Mouse (Mus musculus) cerebellum, adult 8-10 months (tissue): ENCODE results near the gene Rundc3a.
"Not testable (repeated sequence)": the region's sequence is repeated elsewhere in the genome, so short reads cannot be mapped to it uniquely, and the experiment has no call there.

Source experiments
- DNase-seq: peaks from one replicate; pipeline ENCODE4 v3.0.0; 2022

Rundc3a gene

DNA sequence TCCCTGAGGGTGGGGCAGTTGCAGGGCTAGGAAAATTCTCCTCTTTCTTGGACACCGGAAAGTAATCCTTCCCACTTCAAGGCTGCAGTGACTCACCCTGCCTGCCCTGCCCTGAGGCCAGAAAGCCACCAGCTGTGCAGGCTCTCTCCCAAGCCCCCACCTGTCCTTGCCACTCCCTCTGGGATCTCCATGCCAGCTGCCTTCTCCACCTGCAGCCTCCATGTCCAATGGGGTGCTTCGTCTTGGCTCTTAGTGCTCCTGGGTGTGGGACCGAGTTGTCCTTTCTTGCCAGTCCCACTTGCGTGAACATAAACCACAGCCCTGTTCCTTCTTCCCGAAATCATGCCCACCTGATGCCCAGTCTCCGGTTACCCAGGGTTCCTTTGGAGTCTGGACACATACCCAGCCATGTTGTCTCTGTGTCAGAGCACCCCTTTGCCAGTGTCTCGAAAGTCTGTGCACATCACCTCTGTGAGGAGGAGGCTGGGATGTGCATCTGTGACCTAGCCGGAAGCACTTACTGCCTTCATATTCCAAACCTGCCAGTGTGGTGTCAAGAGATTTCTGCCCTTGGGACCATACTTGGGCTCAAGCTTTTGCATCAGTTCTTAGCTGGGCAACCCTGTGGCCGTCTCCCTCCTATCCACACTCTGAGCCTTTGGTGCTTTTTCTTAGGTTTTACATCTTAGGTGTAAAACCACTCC, 1.4 kb downstream of the Rundc3a start:
- peak; percentile 64 for DNase-seq

DNA sequence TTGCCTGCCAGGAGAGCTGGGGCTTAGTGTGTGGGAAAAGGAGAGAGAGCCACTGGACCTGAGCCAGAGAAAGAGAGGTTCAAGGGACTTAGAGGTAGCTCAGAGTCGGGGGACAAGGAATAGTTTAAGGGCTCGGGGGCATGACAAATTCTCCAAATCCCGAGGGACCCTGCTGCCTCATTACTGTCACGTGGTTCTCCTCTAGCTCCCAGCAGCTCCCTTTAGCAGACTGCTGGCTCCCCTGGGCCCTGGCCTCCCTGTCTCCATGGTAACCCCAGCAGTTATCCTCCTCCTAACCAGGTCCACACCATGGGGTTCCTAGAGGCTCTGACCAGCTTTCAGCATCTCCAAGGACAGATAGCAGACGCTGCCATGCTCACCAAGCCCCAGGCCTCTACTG, 2.0 kb downstream of the Rundc3a start:
- DNase-seq = no peak

DNA sequence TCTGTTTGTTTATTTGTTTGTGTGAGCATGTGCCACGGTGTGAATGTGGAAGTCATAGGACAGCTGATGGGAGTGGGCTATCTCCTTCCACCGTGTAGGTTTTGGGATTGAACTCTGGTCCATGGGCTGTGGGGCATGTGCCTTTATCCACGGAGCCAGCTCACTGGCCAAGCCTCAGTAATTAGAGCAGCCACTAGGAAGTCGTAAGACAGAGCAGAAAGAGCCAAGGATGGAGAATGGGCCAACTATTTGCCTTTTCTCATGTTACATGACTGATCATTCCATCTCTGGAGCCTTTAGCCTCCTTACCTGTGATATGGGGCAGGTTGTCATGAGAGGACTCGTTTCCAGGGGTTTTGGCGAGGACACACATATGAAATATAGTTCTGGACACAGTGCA, 3.1 kb downstream of the Rundc3a start:
- DNase-seq = no peak

DNA sequence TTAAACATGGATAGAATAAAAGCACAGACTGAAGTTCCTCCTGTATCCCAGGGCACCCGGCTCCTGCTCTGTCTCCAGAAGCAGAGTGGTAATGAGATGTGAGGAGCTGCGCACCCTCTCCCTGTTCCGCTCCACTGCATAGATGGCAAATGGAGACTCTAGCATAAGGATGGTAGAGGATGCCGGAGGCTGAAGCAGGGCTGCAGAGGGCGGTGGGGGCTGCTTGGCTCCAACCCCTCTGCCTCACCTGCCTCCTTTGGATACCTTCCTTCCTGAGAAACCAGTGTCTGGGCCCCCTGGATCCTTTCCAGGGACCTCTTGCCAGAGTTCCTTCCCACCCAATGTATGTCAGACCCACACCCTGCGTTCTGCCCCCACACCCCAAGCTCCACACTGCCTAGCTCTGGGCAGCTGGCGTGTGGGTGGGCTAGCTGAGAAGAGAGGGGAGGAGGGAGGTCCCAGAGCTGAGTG, 3.5 kb downstream of the Rundc3a start:
- DNase-seq = no peak

DNA sequence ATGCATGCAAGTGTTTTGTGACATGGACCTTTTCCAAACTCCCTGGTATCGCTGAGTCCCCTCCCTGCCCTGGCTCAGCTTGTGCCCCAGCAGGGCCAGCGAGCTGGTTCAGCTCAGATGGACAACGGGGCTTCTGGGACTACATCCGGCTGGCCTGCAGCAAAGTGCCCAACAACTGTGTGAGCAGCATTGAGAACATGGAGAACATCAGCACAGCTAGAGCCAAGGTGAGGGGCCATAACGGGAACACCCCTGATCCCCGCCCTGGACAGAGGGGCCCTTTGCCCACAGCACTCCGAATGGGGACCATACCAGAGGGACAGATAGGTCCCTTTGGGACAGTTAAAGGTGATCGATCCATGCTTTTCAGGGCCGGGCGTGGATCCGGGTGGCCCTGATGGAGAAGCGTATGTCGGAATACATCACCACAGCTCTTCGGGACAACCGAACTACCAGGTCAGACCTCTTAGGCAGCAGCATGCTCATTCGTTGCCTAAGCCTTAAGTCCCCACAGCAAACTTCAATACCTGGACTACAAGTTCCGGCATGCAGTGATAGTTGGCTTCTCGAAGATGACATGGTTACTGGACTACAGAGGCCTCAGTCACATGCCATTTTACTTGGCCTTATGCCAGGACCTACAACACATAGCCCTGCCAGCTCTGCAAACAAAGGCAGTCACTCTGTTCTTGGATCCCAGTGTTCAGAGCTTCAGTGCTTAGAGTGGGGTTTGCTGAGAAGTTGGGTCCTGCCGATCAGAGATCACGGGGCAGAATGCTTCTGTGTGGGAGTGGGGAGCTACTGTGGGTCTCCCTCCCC, 5.0 kb downstream of the Rundc3a start:
- peak; percentile 68 for DNase-seq

DNA sequence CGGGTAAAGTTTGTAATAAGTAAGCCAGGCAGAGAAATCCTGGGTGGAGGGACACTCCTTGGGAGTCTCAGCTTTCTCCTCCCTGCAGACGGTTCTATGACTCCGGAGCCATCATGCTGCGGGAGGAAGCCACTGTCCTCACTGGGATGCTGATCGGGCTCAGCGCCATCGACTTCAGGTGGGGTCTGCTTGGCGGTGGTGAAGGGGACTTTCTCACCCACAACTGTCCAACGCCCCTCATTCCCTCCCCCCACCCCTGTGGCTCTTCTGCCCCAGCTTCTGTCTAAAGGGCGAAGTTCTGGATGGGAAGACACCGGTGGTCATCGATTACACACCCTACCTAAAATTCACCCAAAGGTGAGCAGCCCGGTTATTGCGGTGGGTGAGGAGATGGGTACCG, 5.9 kb downstream of the Rundc3a start:
- no peak for DNase-seq

DNA sequence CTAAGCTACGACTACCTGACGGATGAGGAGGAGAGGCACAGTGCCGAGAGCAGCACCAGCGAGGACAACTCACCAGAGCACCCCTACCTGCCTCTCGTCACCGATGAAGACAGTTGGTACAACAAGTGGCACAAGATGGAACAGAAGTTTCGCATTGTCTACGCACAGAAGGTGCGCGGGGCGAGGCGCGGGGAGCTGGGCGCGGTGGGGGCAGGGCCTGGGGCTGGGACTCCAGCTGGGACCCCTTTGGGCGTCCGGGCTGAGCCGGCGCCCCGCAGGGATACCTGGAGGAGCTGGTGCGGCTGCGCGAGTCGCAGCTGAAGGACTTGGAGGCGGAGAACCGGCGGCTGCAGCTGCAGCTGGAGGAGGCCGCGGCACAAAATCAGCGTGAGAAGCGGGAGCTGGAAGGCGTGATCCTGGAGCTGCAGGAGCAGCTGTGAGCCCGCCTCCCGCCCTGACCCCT, 6.4 kb downstream of the Rundc3a start:
- no peak for DNase-seq

DNA sequence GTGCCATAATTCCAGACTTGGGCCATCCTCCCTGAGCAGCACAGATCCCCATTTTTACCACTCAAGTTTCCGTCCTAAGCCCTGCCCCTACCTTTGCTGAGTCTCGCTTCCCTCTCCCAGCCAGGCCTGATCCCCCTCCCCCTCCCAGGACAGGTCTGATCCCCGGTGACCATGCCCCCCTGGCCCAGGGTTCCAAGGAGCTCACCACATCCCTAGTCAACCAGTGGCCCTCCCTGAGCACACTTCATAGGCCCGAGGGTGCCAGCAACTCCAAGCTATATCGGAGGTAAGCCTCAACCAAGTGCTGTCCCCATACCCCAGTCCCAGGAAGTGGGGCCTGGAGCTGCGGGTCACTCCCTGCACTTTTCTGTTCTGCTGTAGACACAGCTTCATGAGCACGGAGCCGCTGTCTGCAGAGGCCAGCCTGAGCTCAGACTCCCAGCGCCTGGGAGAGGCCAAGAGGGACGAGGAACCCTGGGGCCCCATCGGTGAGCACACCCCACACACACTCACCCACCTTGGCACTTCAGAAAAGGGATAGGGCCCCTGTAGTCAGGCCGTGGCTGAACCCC, 7.4 kb downstream of the Rundc3a start:
- peak; percentile 34 for DNase-seq

DNA sequence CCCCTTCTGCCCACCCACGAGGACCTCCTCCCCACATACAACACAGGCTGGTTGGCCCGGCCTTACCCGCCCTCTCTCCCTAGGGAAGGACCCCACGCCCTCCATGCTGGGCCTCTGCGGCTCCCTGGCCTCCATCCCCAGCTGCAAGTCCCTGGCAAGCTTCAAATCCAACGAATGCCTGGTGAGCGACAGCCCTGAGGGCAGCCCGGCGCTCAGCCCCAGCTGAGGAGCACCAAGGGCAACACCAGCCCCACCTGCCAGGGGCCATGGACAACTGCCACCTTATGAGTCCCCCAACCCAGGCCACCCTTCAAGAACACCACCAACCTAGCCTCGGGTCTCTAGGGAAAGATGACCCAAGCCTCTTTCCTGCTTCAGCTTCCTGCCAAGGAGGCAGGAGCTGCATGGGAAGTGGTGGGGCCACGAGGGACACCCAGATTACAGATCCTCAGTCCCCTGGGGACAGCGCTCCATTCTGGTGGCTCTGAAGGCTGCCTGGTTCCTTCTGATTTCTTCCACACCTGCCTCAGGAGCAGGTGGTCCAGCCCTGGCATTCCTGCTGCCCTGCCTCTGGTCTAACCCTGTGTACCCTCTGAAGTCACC, 8.8 kb downstream of the Rundc3a start:
- DNase-seq = peak; percentile 35

DNA sequence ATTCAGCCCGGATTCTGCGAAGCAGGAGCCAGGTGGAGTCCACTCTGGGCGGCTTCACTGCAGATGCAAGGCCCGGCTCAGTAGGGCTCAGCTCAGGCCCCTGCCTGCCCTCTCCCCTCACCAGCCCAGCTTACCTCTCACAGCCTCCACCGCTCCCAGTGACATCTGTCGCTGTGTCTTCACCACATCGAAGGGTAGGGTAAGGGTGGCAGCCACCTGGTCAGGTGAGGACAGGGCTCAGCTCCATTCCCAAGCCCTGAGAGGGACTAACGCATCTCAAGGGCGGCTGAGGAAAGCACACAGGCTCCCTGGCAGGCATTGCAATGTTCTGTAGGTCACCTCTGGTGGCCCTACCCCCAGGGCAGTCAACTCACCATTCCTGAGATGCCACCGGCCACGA, 10.5 kb downstream of the Rundc3a start:
- DNase-seq = no peak

DNA sequence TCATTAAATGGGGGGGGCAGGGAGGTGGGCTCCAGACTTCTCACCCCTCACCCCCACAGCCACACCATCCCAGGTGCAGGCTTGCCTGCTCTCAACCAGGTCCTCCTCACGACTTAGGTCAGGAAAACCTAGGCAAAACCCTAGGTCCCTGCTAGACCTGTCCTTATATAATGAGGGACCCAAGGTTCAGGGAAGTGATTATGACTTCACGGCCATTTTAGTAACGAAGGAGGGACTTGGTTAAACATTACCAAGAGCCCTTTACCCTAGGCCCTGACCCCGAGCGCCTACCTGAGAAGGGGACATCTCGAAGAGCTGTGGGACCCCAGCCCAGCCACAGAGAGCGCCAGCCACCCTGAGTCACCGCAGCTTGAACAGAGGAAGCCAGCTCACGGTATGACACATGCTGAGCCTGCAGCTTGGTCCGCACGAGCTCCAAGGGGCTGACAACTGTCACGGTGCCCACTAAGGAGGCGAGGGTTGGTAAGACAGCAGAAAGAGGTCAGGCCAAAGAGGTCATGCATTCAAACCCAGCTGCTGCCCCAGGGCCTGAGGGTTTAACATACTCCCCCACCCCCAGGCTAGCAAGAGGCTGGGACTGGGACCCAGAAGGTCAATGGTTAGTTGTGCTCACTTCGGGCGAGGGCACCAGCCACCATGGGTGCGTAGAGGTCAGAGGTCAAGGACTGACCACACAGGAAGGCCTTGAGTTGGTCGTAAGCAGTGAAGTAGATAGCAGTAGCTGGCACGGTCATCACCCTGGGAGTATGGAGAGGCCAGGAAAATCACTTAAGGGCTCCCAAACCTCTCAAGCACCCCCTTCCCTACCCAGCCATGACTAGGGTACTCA, 11.2 kb downstream of the Rundc3a start:
- peak; percentile 39 for DNase-seq

DNA sequence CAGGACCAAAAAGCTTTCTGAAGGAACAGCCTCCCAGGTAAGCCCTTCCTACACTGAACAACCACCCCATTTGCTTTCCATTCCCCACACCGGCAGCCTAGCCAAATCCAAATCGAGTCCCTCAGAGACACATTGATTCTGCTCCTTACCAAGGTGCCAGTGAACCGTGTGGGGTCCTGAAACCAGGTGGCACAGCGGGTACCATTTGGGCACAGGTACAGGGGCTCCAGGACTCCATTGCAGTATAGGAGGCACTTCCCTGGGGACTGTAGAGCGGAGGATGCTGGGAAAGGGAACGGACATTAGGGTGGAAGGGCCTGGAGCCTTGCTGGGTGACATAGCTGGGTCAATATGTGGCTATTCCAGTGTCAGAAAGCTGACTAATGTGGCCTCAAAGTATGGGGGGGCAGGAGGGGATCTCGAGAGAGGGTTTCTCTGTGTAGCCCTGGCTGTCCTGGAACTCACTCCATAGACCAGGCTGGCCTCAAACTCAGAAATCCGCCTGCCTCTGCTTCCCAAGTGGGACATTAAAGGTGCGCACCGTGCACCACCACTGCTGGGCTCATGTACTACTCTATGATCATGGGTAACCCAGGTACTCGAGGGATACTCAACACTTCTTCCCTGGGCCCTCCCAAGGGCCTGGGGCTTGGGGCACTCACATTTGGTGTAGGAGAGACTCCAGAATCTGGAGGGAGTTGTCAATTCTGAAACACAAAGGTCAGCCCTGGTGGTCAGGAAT, 12.5 kb downstream of the Rundc3a start:
- DNase-seq = peak; percentile 36

DNA sequence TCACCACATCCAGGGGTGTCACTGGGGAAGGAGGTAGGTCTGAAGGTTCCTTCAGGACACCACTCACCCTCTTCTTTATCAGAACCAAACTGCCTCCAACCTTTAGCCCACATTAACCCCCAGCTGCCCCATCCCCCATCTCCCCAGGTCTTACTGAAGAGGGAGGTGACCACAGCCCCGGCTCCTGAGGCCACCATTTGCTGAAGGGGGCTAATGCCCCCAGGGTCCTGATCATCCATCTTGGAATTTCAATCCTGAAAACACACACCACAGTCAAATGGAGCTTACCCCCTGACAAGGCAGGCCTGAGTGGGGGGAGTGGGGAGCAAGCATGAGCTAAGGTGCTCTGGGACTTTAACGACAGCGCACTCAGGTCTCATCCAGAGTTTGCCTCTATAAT, 13.2 kb downstream of the Rundc3a start:
- DNase-seq = peak; percentile 45

DNA sequence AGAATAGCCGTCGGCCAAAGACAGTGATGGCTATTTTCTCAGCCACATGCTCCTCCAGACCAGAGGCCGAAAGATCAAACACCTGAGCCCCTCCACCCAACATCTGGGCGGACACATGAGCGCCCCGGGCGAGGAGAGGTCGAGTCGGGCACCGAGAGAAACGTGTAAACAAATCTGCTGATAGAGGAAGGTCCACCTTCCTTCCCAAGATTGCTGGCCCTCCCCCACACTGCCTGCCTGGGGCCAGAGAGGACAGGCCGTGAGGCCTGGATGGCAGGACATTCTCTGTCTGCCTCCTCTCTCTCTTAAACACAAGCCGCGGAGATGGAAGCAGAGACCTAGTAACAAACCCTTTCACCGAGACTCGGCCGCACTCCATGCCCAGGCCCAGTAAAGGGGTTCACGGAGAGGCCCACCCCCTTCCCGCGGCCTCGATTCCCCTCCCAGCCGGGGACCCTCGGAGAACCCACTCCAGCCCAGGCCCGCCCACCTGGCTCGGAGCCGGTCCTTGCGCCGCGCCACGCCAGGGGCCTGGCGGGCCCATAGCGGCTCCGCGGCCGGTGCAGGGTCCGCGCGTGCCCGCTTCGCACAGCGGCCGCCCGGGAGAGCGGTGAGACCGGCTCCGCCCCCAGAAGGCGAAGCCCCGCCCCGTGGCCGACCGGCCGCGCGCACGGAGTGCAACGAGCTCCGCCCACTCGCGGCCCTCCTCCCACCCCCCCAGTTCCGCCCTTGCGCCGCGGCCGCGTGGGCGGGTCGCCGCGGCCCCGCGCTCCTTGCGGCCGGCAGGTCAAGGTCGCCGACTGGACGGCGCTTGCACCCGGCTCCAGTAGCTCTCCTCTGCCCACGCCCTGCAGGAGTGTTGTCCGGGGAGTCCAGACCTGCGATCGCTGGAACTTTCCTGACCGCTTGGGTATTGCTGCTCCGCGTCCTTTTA, 14.0 kb downstream of the Rundc3a start:
- peak; percentile 92 for DNase-seq

DNA sequence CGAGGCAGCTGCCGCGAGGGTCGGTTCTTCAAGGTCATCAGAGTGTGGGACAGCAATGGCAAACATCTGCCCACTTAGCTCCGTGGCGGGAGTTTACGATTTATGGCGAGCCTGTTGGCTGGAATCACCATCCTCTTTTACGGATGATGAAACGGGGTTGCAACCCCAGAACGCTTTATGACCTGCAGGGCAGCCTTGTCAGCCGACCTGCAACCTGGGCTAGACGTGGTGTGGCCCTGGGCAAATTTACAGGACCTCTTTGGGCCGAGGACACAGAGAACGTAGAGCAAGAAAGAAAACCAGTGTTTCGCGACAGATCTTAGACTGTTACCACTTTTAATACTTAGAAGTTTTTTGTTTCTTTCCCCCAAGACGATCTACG, 14.6 kb downstream of the Rundc3a start, which contains the start of gene Slc25a39:
Gene Slc25a39 (minus strand): TSS at position 113 of the 382 bp plus-strand sequence.
- DNase-seq = no peak

DNA sequence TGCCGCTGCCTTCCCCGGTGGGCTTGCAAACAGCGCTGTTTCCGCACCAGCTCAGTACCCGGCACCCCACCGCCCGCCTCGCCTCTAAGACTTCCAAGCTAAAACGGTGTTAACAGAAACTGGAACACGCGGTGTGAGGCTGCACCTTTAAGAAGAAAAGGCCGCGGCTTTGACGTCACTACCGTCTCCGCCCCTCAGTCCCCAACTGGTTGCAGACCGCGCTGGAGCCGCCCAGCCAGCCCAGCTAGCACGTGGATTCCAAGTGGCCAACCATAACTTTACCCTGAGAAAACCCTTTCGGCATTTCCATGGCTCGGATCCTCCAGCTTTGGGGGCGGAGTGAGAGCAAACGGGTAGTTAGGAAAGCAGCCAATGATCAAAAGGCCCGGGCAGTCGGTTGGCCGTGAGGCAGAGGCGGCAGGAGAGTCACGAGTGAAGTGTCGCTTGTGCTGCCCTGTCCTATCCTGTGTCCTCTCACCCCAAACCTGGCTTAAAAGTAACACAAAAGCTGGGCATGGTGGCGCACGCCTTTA, 15.2 kb downstream of the Rundc3a start:
- peak; percentile 94 for DNase-seq

DNA sequence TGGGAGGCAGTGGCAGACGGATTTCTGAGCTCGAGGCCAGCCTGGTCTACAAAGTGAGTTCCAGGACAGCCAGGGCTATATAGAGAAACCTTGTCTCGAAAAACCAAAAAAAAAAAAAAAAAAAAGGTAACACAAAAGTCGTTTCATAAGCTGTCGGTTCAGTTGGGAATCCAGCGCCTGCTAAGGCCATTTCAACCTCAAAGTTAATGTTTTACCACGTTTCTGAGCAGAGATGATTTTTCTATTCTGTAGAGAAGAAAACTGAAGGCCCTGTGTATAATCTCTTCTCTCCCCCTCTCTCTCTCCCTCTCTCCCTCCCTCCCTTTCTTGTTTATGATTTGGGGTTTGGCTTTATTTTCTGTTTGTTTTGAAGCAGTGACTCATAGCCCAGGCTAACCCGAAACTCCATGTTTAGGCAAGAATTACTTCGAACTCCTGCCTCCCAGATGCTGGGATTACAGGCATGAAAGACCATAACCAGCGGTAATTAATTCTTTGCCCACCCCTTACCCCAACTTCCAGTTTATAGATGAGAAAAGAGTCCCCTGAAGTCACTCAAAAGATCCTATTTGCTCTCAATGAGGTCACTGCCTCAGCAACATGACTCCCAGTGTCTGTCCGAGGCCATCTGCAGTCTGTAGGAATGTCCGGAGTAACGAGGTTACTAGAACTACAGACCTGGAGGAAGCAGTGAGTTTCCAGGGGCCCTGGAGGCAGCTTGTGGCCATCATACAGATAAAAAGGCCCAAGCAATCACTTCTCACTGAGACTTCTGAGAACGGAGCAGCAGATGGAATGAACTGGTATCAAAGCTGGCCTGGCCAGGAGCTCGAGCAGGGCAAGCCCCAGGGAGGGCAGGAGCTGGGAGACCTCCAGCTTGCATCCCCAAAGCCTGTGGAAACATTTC, 15.9 kb downstream of the Rundc3a start:
- peak; percentile 36 for DNase-seq

DNA sequence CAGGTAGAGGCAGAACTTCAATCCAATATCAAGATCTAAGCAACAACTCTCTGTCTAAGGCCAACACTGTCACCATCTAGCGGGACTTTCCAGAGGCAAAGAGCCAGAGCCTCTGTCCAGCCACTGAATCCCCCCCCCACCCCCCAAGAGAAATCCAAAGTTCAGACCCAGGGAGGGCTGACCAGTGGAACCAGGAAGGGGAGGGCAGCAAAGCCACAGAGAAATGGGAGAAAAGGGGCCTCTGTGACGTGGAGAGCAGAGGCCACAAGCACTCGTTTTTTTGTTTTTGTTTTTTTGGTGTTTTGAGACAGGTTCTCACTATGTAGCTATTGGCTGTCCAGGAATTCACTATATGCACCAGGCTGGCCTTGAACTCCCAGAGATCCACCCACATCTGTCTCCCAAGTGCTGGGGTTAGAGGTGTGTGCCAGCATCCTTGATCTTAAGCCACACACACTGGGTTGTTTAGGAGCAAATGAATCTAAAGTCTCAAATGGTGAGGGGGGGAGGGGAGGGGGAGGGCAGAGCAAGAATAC, 16.7 kb downstream of the Rundc3a start:
- no peak for DNase-seq

DNA sequence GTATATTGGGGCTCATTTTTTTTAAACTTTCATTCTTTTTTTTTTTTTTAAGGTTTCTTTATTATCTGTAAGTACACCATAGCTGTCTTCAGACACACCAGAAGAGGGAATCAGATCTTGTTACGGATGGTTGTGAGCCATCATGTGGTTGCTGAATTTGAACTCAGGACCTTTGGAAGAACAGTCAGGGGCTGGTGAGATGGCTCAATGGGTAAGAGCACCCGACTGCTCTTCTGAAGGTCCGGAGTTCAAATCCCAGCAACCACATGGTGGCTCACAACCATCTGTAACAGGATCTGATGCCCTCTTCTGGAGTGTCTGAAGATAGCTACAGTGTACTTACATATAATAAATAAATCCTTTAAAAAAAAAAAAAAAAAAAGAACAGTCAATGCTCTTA, 17.1 kb downstream of the Rundc3a start:
- not testable (repeated sequence) for DNase-seq
